Mouse (Mus musculus) megakaryocyte, embryonic 14.5 days (primary cell): ENCODE measurements around the gene Tmem245. TPM values are rescaled to one million over a fixed set of nuclear protein-coding genes. Genes with fewer than 3 reads are reported as not detected.

Experiments
- H3K27me3 ChIP-seq: replicated peaks from 2 replicates; pipeline ENCODE3; 2012; ENCODE audit warnings: inconsistent platforms
- H3K36me3 ChIP-seq: replicated peaks from 2 replicates; pipeline ENCODE3; 2012; ENCODE audit warnings: low read length, inconsistent platforms, mixed read lengths
- H3K4me1 ChIP-seq: 2 replicates; pipeline ENCODE4 v1.6.1; 2012; ENCODE audit warnings: inconsistent platforms
- H3K4me3 ChIP-seq: replicated peaks from 2 replicates; pipeline ENCODE3; 2012; ENCODE audit warnings: moderate library complexity, mild to moderate bottlenecking, inconsistent platforms
- H3K9me3 ChIP-seq: 2 replicates; pipeline ENCODE4 v1.6.1; 2012; ENCODE audit warnings: inconsistent platforms
- FLI1 ChIP-seq: IDR thresholded peaks from 2 replicates; pipeline ENCODE4 v1.6.1; 2012; ENCODE audit warnings: low read length, inconsistent platforms, mixed read lengths
- GATA1 ChIP-seq: IDR thresholded peaks from 3 replicates; pipeline ENCODE4 v1.6.1; 2012; ENCODE audit warnings: mixed read lengths, low read length, inconsistent platforms, borderline replicate concordance
- polyA plus RNA-seq: library from polyadenylated mRNA; stranded (reverse); fragments of >175 nt; gene quantifications from 2 replicates; pipeline ENCODE4 v1.2.3, GENCODE M21; 2012; ENCODE audit warnings: low replicate concordance; ENCODE audit not compliant: insufficient read depth

Gene Tmem245
- polyA plus RNA-seq, 1 experiment, result 0.45 TPM

DNA sequence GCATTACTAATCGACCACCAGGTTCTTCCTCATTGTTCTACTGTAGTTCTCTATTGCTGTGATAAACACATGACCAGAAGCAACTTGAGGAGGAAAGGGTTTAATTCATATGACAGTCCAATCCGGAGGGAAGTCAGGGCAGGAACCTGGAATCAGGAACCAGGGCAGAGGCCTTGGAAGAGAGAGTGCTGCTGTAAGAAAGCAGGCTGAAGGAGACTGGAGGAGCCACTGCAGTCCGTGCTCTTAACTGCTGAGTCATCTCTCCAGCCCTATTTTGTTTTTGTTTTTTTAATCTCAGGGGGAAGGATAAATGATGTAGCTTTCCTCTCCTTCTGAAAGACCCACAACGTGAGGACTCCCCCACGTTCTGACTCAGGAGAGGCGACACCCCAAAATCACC, 6.0 kb upstream of the Tmem245 start:
- Histone ChIP-seq H3K36me3 (no peaks in the 10 kb centered on the region), H3K4me1 (peaks cover 39% of the 10 kb centered on the region), H3K9me3 (no peaks in the 10 kb centered on the region), H3K4me3 (no peak overlapping the region), H3K27me3 (peaks cover 6% of the 10 kb centered on the region)
- no peak for TF ChIP-seq FLI1
- no peak for TF ChIP-seq GATA1

DNA sequence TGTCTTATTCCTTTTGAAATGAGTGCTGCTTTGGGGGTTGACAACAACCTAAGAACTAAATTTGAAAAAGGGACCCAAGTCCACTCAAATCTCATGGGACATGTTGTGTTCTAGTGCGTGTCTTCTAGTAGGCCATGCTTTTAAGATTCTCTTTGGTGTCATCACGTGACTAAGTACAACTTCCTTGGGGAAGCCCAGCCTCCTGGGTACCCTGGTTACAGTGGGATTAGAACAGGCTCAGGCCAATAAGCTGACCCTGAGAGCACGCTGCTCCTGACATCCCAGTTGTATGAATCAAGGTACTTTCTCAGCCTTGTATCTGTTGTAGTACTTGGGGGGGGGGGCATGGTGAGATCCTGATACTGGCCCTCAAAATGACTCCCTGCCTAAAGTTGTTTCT, 4.5 kb upstream of the Tmem245 start:
- no peaks in the 10 kb centered on the region for H3K9me3 ChIP-seq
- H3K27me3 ChIP-seq, result peaks cover 6% of the 10 kb centered on the region
- peaks cover 39% of the 10 kb centered on the region for H3K4me1 ChIP-seq
- H3K4me3 ChIP-seq, result no peak overlapping the region
- no peaks in the 10 kb centered on the region for H3K36me3 ChIP-seq
- TF ChIP-seq FLI1 (no peak), GATA1 (no peak)

DNA sequence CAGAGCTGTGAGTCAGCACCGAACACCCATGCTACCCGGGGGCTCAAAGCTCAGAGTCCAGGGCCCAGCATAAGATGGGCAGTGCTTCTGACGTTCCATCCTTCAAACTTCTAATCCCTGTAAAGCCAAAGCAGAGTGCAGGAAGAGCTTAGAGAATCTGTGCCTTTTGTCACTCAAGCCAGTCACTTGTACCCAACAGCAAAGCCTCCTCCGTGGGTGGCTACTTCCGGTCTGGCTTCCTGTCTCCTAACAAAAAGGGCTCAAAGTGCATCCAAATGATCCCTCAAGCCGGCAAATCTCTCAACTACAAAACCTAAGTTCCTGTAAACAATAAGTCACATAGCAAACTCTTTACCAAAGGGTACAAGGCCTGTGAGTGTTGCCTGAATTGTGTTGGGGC, 2.3 kb upstream of the Tmem245 start:
- no peak overlapping the region for H3K4me3 ChIP-seq
- TF ChIP-seq GATA1 (no peak), FLI1 (peak; percentile 43; the same call in 1 of the 2 replicates)
- H3K4me1 ChIP-seq, result peaks cover 50% of the 10 kb centered on the region
- H3K27me3 ChIP-seq, result peaks cover 6% of the 10 kb centered on the region
- no peaks in the 10 kb centered on the region for H3K9me3 ChIP-seq
- H3K36me3 ChIP-seq, result peaks cover 2% of the 10 kb centered on the region

DNA sequence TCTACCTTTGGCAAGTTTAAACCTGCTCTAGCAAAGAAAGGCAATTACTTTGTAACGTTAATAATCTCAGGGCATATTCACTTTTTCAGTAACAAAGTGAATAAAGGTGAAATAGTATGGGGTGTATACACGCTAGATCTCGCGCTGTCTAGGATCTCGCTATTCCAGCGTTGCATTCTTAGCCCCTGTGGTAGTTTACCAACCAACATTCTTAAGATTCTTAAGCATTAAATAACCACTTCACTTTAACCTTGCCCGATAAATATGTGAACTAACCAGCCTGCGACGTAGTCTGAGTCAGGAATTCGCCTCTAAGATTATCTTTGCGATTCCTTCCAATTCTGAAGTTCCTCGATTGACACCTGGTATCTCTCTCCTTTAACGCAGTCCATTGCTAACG, 1.1 kb downstream of the Tmem245 start:
- TF ChIP-seq GATA1 (no peak), FLI1 (no peak)
- Histone ChIP-seq H3K27me3 (no peaks in the 10 kb centered on the region), H3K9me3 (no peaks in the 10 kb centered on the region), H3K4me3 (peak overlapping the region; percentile 98), H3K36me3 (peaks cover 2% of the 10 kb centered on the region), H3K4me1 (peaks cover 66% of the 10 kb centered on the region)

DNA sequence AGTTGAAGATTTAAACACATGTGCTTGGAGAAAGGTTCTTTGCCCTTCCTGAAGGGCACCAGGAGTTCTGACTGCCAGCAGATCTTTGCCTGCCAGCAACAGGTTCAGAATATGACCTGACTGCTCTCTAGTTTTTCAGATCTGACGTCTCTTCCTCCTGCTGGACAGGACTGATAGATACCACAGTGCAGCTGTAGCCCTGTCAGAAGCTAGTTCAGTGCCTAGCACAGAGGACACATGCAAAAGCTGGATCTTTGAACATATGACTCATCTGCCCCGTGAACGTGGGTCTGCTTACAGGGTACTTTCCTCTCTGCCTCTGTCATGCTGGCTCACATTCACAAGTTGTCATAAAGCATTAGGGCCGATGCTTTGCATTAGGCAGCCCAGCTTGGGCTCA, 3.0 kb downstream of the Tmem245 start:
- H3K4me3 ChIP-seq, result peak overlapping the region; percentile 74
- no peaks in the 10 kb centered on the region for H3K27me3 ChIP-seq
- TF ChIP-seq FLI1 (no peak), GATA1 (no peak)
- H3K4me1 ChIP-seq, result peaks cover 64% of the 10 kb centered on the region
- no peaks in the 10 kb centered on the region for H3K9me3 ChIP-seq
- H3K36me3 ChIP-seq, result peaks cover 2% of the 10 kb centered on the region

DNA sequence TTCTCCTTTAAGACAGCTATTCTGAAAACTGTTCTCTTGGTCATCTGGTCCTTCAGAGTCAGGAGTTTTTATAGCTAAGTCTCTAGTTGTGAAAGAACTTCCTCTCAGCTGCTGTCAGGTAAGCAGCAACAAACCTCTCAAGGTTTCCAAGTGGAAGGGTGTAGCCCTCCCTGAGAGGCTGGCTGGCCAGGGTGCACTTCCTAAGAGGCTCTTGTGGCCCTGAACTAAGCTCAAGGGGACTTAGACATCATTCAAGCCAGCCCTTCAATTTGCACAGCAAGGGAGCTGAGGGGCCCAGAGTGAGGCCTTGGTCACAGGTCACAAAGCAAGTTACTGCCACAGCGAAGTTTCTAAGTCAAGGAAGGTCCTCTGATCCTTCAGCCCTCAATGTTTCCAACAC, 4.0 kb downstream of the Tmem245 start:
- TF ChIP-seq FLI1 (no peak), GATA1 (no peak)

DNA sequence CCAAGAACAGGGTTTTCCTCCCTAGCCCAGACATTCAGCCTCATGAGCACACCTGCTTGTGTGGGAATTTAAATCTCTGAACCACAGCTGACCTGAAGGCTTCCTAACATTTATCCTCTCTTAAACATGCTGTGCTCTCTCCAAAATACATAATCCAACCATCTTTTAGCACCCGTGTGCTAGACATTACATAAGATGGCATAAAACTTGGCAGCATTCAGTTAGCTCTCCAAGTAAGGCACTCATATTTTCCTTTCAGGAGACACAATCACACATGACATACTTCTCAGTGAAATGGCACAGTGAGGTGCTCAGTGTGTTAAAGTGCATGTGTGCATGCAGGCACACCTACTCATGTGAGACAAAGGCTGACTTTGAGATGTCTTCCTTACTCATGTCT, 4.7 kb downstream of the Tmem245 start:
- Histone ChIP-seq H3K9me3 (no peaks in the 10 kb centered on the region), H3K27me3 (no peaks in the 10 kb centered on the region), H3K36me3 (peaks cover 8% of the 10 kb centered on the region), H3K4me1 (peaks cover 57% of the 10 kb centered on the region), H3K4me3 (no peak overlapping the region)
- TF ChIP-seq FLI1 (no peak), GATA1 (no peak)

More for the DNA sequence above, 4.0 kb downstream of the Tmem245 start:
- Histone ChIP-seq H3K36me3 (peaks cover 5% of the 10 kb centered on the region), H3K4me3 (no peak overlapping the region), H3K27me3 (no peaks in the 10 kb centered on the region), H3K9me3 (no peaks in the 10 kb centered on the region), H3K4me1 (peaks cover 58% of the 10 kb centered on the region)

DNA sequence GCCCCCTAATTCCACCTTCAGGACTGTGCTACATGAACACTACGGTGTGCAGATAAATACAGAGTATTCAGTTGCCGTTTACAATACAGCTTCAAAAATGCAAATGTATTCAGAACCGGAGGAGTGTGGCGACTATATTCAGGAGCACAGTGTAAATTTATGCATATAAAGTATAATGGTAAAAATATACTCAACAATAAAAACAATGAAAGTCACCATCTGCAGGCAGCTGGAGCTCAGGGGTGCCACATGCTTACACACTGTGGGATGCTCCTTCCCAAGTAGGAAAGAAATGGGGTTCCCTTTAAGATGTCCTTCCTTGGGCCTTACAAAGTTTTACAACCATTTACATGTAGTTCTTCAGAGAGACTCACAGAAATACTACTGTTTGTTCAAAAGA, 5.8 kb downstream of the Tmem245 start:
- H3K9me3 ChIP-seq, result no peaks in the 10 kb centered on the region
- no peak for TF ChIP-seq FLI1
- no peak for TF ChIP-seq GATA1
- peaks cover 62% of the 10 kb centered on the region for H3K4me1 ChIP-seq

DNA sequence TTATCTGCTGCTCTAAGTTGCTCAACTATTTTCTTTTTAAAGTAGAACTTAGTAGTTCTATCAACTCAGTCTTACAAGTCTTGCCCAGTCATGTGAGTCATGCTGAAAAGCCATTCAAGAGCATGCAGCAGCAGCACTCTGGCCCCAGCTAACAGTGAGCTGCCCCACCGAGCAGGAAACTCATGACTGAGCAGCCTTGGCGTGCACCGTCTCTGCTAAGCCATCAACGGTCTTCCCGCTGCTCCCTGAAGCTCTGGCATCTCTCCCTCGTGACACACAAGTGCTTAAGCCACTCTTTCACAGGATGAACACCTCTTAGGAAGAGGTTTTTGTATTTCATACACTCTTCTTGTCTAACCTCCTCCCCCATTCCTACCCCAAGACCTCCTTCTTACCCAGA, 10.1 kb downstream of the Tmem245 start:
- peaks cover 44% of the 10 kb centered on the region for H3K36me3 ChIP-seq
- TF ChIP-seq FLI1 (no peak), GATA1 (no peak)

More for the DNA sequence above, 5.8 kb downstream of the Tmem245 start:
- no peak overlapping the region for H3K4me3 ChIP-seq
- no peaks in the 10 kb centered on the region for H3K27me3 ChIP-seq
- H3K36me3 ChIP-seq, result peaks cover 9% of the 10 kb centered on the region

DNA sequence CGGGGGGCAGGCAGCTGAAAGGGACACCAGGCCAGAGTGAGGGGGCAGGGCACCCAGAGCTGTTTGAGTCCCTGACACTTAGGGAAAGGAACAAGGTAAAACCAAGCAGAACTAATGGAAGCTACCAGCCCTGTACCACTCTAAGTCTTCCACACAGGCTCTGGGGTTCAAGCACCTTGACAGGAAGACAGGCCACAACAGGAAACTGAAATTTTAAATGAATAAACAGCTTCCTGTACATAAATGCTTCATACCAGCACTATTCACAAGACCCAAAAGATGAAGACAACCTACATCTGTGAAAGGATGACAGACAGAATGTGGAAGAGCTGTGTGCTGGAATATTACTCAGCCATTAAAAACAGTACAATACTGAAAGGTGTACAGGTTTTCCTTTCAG, 11.9 kb downstream of the Tmem245 start:
- Histone ChIP-seq H3K4me3 (no peak overlapping the region), H3K9me3 (no peaks in the 10 kb centered on the region), H3K4me1 (peaks cover 46% of the 10 kb centered on the region), H3K36me3 (peaks cover 57% of the 10 kb centered on the region), H3K27me3 (no peaks in the 10 kb centered on the region)
- TF ChIP-seq GATA1, result no peak
- TF ChIP-seq FLI1, result no peak

More for the DNA sequence above, 10.1 kb downstream of the Tmem245 start:
- H3K9me3 ChIP-seq, result no peaks in the 10 kb centered on the region
- H3K27me3 ChIP-seq, result no peaks in the 10 kb centered on the region
- peak overlapping the region; percentile 81 for H3K4me3 ChIP-seq
- H3K4me1 ChIP-seq, result peaks cover 42% of the 10 kb centered on the region

DNA sequence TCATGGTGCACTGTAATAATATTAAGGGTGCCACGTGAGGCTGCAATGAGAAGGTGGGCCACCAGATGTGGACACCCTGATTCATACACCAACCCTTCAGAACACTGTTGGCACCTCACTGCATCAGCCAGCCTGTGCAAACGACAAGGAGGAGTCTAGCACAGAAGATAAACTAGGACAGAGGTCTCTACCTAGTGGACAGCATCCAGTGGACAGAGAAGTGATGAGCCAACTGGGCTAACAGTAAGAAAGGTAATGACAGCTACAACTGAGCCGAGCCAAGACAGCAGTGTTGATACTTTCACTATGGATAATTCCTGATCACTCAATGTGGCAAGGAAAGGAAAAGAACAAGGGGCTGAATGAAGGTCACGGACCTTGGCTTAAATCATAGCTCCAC, 14.1 kb downstream of the Tmem245 start:
- no peaks in the 10 kb centered on the region for H3K9me3 ChIP-seq
- H3K36me3 ChIP-seq, result peaks cover 72% of the 10 kb centered on the region
- peaks cover 40% of the 10 kb centered on the region for H3K4me1 ChIP-seq
- TF ChIP-seq GATA1 (no peak), FLI1 (no peak)
- H3K27me3 ChIP-seq, result no peaks in the 10 kb centered on the region
- H3K4me3 ChIP-seq, result no peak overlapping the region
